Mouse (Mus musculus) effector memory CD4-positive, alpha-beta T cell, adult 5 months (primary cell): ENCODE measurements around the gene Tppp2. TPM values are rescaled to one million over a fixed set of nuclear protein-coding genes. Genes with fewer than 3 reads are reported as not detected.

Source experiments
- polyA plus RNA-seq: library from polyadenylated mRNA; unstranded; fragments of 100-300 nt; shearing (Covaris generic); gene quantifications from one replicate; pipeline ENCODE4 v1.2.1, GENCODE M21; 2017

The Tppp2 gene
- polyA plus RNA-seq = not detected

DNA sequence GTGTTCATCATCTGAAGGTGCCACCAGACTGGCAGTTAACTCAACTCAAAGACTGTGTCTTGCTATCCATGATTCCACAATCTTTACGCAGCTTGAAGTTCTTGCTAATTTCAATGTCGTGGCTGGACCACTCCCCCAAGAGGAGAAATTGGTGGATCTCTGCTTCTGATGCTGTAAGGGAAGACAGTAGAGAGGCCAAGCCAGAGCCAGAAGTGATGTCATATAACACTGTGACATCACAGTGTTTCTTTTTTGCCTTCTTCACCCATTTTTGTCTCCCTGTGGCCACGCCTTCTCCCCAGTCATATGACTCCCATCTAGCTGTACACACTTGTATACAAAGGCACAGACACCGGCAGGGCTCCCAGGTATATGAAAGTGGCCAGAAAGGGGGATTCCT is at the start of gene Tppp2:
Gene Tppp2 (plus strand): TSS at position 301 of the 400 bp plus-strand sequence.

DNA sequence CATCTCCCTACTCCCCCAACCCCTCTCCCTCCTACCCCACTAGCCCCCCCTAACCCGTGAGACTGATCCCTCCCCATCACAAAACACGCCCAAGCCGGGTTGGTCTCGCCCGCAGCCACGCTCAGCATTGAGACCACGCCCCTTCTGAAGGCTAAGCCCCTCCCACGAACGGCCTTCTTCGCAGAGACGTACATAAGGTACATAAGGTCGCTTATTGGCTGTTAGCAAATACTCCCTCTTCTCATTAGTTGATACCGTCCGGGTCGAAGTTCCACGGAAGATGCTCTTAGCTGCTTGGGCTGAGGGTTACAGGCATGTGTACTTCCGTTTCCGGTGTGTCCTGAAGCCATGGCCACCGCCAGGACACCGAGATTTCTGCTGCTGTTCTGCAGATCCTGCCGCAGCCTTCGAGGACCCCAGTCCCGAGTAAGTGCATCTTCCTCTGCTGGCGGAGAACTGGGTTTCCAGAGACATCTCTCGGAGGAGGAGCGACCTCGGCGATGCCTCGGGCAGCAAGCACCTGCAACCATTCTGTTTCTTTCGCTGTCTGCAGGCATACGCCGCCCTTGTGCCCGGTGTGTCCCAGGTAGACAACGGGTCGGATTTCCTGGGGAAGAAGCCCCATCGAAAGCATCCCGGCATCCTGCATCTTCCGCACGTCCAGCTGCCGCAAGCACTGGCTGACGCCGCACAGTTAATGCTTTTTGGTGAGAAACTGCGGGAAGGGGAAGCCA is 33.5 kb upstream of the Tppp2 start, which contains the start of gene Mettl17:
Gene Mettl17 (plus strand): TSS at position 245 of the 734 bp plus-strand sequence.

DNA sequence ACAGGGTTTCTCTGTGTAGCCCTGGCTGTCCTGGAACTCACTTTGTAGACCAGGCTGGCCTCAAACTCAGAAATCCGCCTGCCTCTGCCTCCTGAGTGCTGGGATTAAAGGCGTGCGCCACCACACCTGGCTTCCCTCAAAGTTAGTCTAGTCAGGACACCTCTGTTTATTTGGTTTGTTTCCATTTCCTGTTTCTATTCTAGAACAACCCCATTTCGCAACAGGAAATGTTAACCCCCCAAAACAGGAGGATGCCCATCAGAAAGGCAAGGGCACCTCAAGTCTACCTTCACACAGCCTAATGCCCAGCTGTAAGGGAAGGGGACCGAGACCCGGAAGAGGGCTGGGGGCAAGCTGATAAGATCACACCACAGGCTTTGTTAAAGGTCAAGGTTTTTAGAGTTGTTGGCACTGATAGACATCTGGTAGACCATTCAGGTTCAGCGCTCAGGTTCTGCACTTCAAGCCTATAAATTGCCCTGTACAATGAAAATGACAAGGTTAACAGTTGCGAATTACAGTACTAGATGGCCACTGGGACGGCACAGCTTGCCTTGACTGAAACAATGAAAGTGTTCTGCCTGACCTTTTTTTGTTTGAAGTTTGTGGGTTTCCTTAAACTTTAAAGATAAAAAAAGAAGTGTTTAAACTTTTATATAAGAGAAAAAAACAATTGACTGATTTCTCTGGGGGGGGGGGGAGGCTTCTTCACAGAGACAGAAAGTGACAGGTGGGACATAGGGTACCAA is 25.9 kb upstream of the Tppp2 start, which contains the start of gene Slc39a2:
Gene Slc39a2 (plus strand): TSS at position 699 of the 749 bp plus-strand sequence.

DNA sequence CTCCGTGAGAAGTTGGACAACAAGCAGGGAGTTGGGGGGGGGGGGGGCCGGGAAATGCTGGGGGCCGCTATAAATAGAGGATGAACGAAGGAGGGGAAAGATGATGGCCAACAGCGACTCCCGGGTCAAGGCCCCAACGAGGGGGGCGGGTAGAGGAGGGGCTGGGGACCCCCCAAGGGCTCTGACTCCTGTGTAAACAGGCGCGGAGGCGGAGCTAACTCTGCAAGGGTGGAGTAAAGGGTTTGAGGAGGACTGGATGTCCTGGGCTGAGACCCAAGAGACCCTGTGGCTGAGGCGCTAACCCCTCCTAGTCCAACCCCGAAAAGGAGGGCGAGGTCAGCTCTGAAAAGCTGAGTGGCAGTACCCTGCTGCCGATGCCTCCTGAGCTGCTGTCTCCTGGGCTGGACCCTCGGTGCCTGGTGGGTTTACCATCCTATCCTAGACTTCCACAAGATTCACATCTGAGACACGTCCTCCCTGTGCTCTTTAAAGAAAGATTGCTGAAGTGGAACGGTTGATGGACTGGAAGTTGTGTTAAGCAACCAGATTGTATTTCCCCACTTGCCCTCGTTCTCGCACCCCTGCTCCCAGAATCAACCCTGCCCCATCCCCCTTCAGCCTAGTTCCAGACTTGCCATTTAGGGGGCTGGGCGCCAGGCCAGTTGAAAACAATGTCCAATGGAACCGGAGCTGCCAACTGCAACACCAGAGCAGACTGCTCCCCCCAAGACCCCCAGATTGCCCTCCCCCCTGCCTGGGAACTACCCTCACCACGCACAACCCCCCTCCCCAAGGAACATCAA is 4.1 kb upstream of the Tppp2 start, which contains the start of gene Ndrg2:
Gene Ndrg2 (minus strand): TSS at position 199 of the 803 bp plus-strand sequence.

DNA sequence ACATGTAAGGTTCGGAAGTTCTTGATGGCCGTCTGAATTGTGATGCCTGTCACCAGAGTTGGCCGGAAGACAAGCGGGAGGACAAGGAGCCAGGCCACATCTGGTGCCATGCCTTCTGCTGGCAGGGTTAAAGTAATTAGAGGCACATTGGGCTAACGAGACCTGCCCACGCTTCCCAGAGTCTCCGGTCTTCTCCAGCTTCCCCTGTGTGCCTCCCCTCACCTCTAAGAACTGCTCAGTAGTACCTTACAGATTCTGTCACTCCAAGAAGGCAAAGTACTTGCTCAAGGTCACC is 4.3 kb downstream of the Tppp2 start, which contains the start of gene Rnase13:
Gene Rnase13 (minus strand): TSS at position 203 of the 295 bp plus-strand sequence.

Other genes starting within 250 kb of the Tppp2 start
- gene Gm17079, start 223.0 kb upstream of the Tppp2 start, polyA plus RNA-seq = not detected
- not detected for gene Gm5800, start 201.2 kb upstream of the Tppp2 start, polyA plus RNA-seq
- not detected for gene Ang4, start 144.8 kb upstream of the Tppp2 start, polyA plus RNA-seq
- not detected for gene AY358078, start 118.4 kb upstream of the Tppp2 start, polyA plus RNA-seq
- gene Ear6, start 64.7 kb upstream of the Tppp2 start, polyA plus RNA-seq = not detected
- gene Mettl17, start 33.6 kb upstream of the Tppp2 start, polyA plus RNA-seq = 36.2 TPM
- 0.15 TPM for gene Slc39a2, start 25.5 kb upstream of the Tppp2 start, polyA plus RNA-seq
- 13.1 TPM for gene Ndrg2, start 4.3 kb upstream of the Tppp2 start, polyA plus RNA-seq
- gene Rnase13, start 4.3 kb downstream of the Tppp2 start, polyA plus RNA-seq = not detected
- 1.4 TPM for gene Arhgef40, start 66.3 kb downstream of the Tppp2 start, polyA plus RNA-seq
- gene Tmem253, start 97.2 kb downstream of the Tppp2 start, polyA plus RNA-seq = 0.81 TPM
- 16.5 TPM for gene Zfp219, start 102.3 kb downstream of the Tppp2 start, polyA plus RNA-seq
- not detected for gene Olfr221, start 124.0 kb downstream of the Tppp2 start, polyA plus RNA-seq
- 473 TPM for gene Hnrnpc, start 185.6 kb downstream of the Tppp2 start, polyA plus RNA-seq
- gene Rpgrip1, start 192.3 kb downstream of the Tppp2 start, polyA plus RNA-seq = 2.1 TPM